Mouse (Mus musculus) stomach, postnatal 0 days (tissue): ENCODE data around the gene Lrrc31. TPM values are rescaled to one million over a fixed set of nuclear protein-coding genes. Genes with fewer than 3 reads are reported as not detected.

Experiments
- ATAC-seq: fragments of 200-750 bp; cut with Nextera tagmentation; 2 replicates; pipeline ENCODE4 v1.8.0; 2017; ENCODE audit not compliant: low FRiP score, low TSS enrichment
- DNase-seq: peaks from one replicate; pipeline ENCODE4 v3.0.0-alpha.2; 2016; ENCODE audit warnings: low spot score
- H3K27ac ChIP-seq: fragments of 300-500 bp; sonication (generic); replicated peaks from 2 replicates; pipeline ENCODE4 v1.5.1; 2014; ENCODE audit warnings: mild to moderate bottlenecking, control low read depth
- H3K27me3 ChIP-seq: fragments of 300-500 bp; sonication (generic); 2 replicates; pipeline ENCODE4 v1.6.1; 2014; ENCODE audit warnings: low read length; ENCODE audit not compliant: control insufficient read depth, insufficient read depth
- H3K36me3 ChIP-seq: fragments of 300-500 bp; sonication (generic); 2 replicates; pipeline ENCODE4 v1.6.1; 2014; ENCODE audit warnings: low read length, mixed read lengths; ENCODE audit not compliant: control insufficient read depth, insufficient read depth
- H3K4me1 ChIP-seq: fragments of 300-500 bp; sonication (generic); replicated peaks from 2 replicates; pipeline ENCODE4 v1.6.1; 2014; ENCODE audit warnings: antibody characterized with exemption; ENCODE audit not compliant: control insufficient read depth, insufficient read depth
- H3K4me2 ChIP-seq: fragments of 300-500 bp; sonication (generic); replicated peaks from 2 replicates; pipeline ENCODE4 v1.6.1; 2014; ENCODE audit warnings: low read depth, mild to moderate bottlenecking, control low read depth, moderate library complexity
- H3K4me3 ChIP-seq: fragments of 300-500 bp; sonication (generic); 2 replicates; pipeline ENCODE4 v1.5.1; 2014; ENCODE audit warnings: low read depth, low read length, control low read depth
- H3K9ac ChIP-seq: fragments of 300-500 bp; sonication (generic); 2 replicates; pipeline ENCODE4 v1.6.1; 2014; ENCODE audit warnings: mild to moderate bottlenecking, low read length, control low read depth, mixed read lengths
- H3K9me3 ChIP-seq: fragments of 300-500 bp; sonication (generic); 2 replicates; pipeline ENCODE4 v1.6.1; 2016; ENCODE audit warnings: low read length; ENCODE audit not compliant: control insufficient read depth
- CTCF ChIP-seq: IDR thresholded peaks from 2 replicates; pipeline ENCODE4 v1.5.1; 2016; ENCODE audit warnings: antibody characterized with exemption, low read depth, mild to moderate bottlenecking, moderate library complexity
- EP300 ChIP-seq: optimal IDR thresholded peaks from 2 replicates; pipeline ENCODE3; 2016; ENCODE audit warnings: antibody characterized with exemption
- WGBS: fragments of 180-500 bp; shearing (Covaris S2); extraction: QIAGEN DNeasy Blood & Tissue Kit; methylation state at CpG from one replicate; pipeline ENCODE4 v1.1.7; 2014; 5-methylcytosine and 5-hydroxymethylcytosine counted together
- polyA plus RNA-seq: library from polyadenylated mRNA; unstranded; fragments of >200 nt; fragmentation: Nextera tagmentation; extraction: Ambion mirVana; gene quantifications from 2 replicates; pipeline ENCODE4 v1.2.1, GENCODE M21; 2015

Lrrc31 gene
- polyA plus RNA-seq, 1 experiment from 2014 or later: 16.1 TPM

GRCm38 (mm10) chr3:30683190-30683589, 16.5 kb downstream of the Lrrc31 start:
- TF ChIP-seq EP300: no peak
- H3K36me3 ChIP-seq: no peaks in the 10 kb centered on the region
- 73% methylated on average over 6 of the region's 6 CpGs for WGBS
- H3K27ac ChIP-seq: no peak overlapping the region
- ATAC-seq (no peak), DNase-seq (no peak)
- no peak overlapping the region for H3K4me3 ChIP-seq
- H3K9me3 ChIP-seq: no peaks in the 10 kb centered on the region
- no peak overlapping the region for H3K9ac ChIP-seq
- no peak overlapping the region for H3K4me2 ChIP-seq
- H3K4me1 ChIP-seq: no peaks in the 10 kb centered on the region
- no peaks in the 10 kb centered on the region for H3K27me3 ChIP-seq

GRCm38 (mm10) chr3:30658486-30658885, 41.2 kb downstream of the Lrrc31 start:
- TF ChIP-seq EP300 (no peak), CTCF (no peak)
- Histone ChIP-seq H3K36me3 (no peaks in the 10 kb centered on the region), H3K9me3 (no peaks in the 10 kb centered on the region), H3K27me3 (no peaks in the 10 kb centered on the region), H3K4me2 (no peak overlapping the region), H3K4me3 (no peak overlapping the region), H3K9ac (no peak overlapping the region), H3K27ac (no peak overlapping the region), H3K4me1 (no peaks in the 10 kb centered on the region)
- ATAC-seq: no peak
- 74% methylated on average over 9 of the region's 9 CpGs for WGBS
- DNase-seq: no peak

- no peak overlapping the region for H3K9ac ChIP-seq
- TF ChIP-seq CTCF (no peak), EP300 (no peak)
- ATAC-seq (no peak), DNase-seq (no peak)
- no peaks in the 10 kb centered on the region for H3K4me1 ChIP-seq
- no peaks in the 10 kb centered on the region for H3K9me3 ChIP-seq
- no peaks in the 10 kb centered on the region for H3K27me3 ChIP-seq
- no peak overlapping the region for H3K27ac ChIP-seq
- WGBS: 76% methylated on average over 5 of the region's 5 CpGs
- no peak overlapping the region for H3K4me3 ChIP-seq
- no peaks in the 10 kb centered on the region for H3K36me3 ChIP-seq
- no peak overlapping the region for H3K4me2 ChIP-seq
Measured at GRCm38 (mm10) chr3:30655937-30656336, 43.7 kb downstream of the Lrrc31 start.

- TF ChIP-seq CTCF: peak; percentile 72
- TF ChIP-seq EP300: no peak
- Histone ChIP-seq H3K9ac (peak overlapping the region; percentile 35; the same call in 1 of the 2 replicates), H3K9me3 (no peaks in the 10 kb centered on the region), H3K36me3 (no peaks in the 10 kb centered on the region), H3K4me2 (peak overlapping the region; percentile 63), H3K27me3 (no peaks in the 10 kb centered on the region), H3K27ac (no peak overlapping the region), H3K4me1 (no peaks in the 10 kb centered on the region), H3K4me3 (peak overlapping the region; percentile 37)
- DNase-seq: peak; percentile 76
- peak; percentile 84 for ATAC-seq
- WGBS: under 1% methylated on average over 41 of the region's 41 CpGs
Measured at GRCm38 (mm10) chr3:30650062-30650841, 49.4 kb downstream of the Lrrc31 start.

GRCm38 (mm10) chr3:30648466-30648865, 51.2 kb downstream of the Lrrc31 start:
- ATAC-seq: no peak
- no peak for TF ChIP-seq CTCF
- no peak for TF ChIP-seq EP300
- 87% methylated on average over 2 of the region's 2 CpGs for WGBS

GRCm38 (mm10) chr3:30647440-30648090, 52.1 kb downstream of the Lrrc31 start, which contains the start of gene Lrrc34:
Gene Lrrc34, minus strand, starts transcription at chr3:30647869.
- Histone ChIP-seq H3K27me3 (no peaks in the 10 kb centered on the region), H3K9ac (no peak within 1 kb of the TSS), H3K4me2 (peak within 1 kb of the TSS; percentile 51), H3K4me3 (peak within 1 kb of the TSS; percentile 23), H3K27ac (no peak within 1 kb of the TSS), H3K36me3 (no peaks in the 10 kb centered on the region), H3K4me1 (no peaks in the 10 kb centered on the region), H3K9me3 (no peaks in the 10 kb centered on the region)
- peak; percentile 66 for DNase-seq
- TF ChIP-seq EP300 (no peak), CTCF (no peak)
- peak; percentile 71; the same call in 1 of the 2 replicates for ATAC-seq
- 5% methylated on average over 25 of the region's 25 CpGs for WGBS

More at GRCm38 (mm10) chr3:30648466-30648865, 51.2 kb downstream of the Lrrc31 start:
- no peak overlapping the region for H3K4me2 ChIP-seq
- H3K27me3 ChIP-seq: no peaks in the 10 kb centered on the region
- no peaks in the 10 kb centered on the region for H3K36me3 ChIP-seq
- no peak overlapping the region for H3K27ac ChIP-seq
- DNase-seq: no peak
- no peak overlapping the region for H3K9ac ChIP-seq
- H3K4me1 ChIP-seq: no peaks in the 10 kb centered on the region
- H3K4me3 ChIP-seq: no peak overlapping the region
- H3K9me3 ChIP-seq: no peaks in the 10 kb centered on the region
